8 mouse cellular contexts compared by ENCODE assay signal in genomic region chrX:93831561-93832336, GRCm38 (mm10). TPM values are rescaled to one million over a fixed set of nuclear protein-coding genes. Genes with fewer than 3 reads are reported as not detected.
A peak's percentile ranks its signal among the peaks of the same experiment; 100 is the strongest.
DNase-seq lines count a peak whose midpoint lies in the region; ATAC-seq and TF ChIP-seq lines count a peak whose summit lies in the region.

TSS of gene Pdk3 (minus strand) at chrX:93832201.

- 0 out of 2 replicates have a peak, but pooled peaks cover 1% of the 10 kb centered on the region for H3K4me1 ChIP-seq in cortical plate, adult 2 months (ENCODE audit: control insufficient read depth, insufficient read depth, low read length)

- TF ChIP-seq CTCF in cortical plate, adult 2 months (IDR thresholded peaks at IDR 0.05; ENCODE audit: extremely low read depth, insufficient read depth, low read length): no peak

- peak; percentile 78 for TF ChIP-seq POLR2A in cortical plate, adult 2 months (IDR thresholded peaks at IDR 0.05; ENCODE audit: extremely low read depth, insufficient read depth, low read length)

- peak within 1 kb of the TSS; percentile 80 for H3K27ac ChIP-seq in cortical plate, adult 2 months (ENCODE audit: insufficient read depth, low read length)

- peak within 1 kb of the TSS; percentile 81 for H3K4me3 ChIP-seq in cortical plate, adult 2 months (ENCODE audit: insufficient read depth, low read length)

- peak; percentile 88 for ATAC-seq in activated CD4-positive, CD25-positive, alpha-beta regulatory T cell, adult 4 months
- ATAC-seq in megakaryocyte progenitor cell, adult 5-6 weeks (replicated peaks; ENCODE audit: poor library complexity): peak; percentile 97

- peak; percentile 10 to 39 for DNase-seq in gastrocnemius, adult 8-10 months (ENCODE audit: low spot score in 2 of 2)
- DNase-seq in induced T-regulatory cell, adult 2 months (ENCODE audit: low read depth): peak; percentile 82
- DNase-seq in left cerebral cortex, adult 9 months (ENCODE audit: low spot score in 2 of 2): peak; percentile 79 to 80
- peak; percentile 79 for DNase-seq in right cerebral cortex, postnatal 14 days
- DNase-seq in urinary bladder, postnatal 36 days (ENCODE audit: low spot score in 2 of 2): peak; percentile 60 to 71

RNA-seq across cellular contexts. Expression of gene Pdk3, which starts in this region (rescaled TPM):
- polyA plus RNA-seq in activated CD4-positive, CD25-positive, alpha-beta regulatory T cell, adult 4 months (2017; shearing (Covaris generic)): 10 to 100 TPM; 19.9 to 22.9 TPM
- 23.2 and 25.2 TPM in 2 replicates for polyA plus RNA-seq in cortical plate, adult 2 months (2012; rRNA removed)
- total RNA-seq in gastrocnemius, adult 8-10 months (2022): 1 to 10 TPM in 2 of 4 experiments, under 1 TPM in 2; 0.75 to 1.3 (median 0.97) TPM
- 90.5 and 95.2 TPM in 2 replicates for total RNA-seq in megakaryocyte progenitor cell, adult 5-6 weeks (2015)
- 47.6 and 59.3 TPM in 2 replicates for total RNA-seq in megakaryocyte progenitor cell, adult 5-6 weeks (2017)

Comparison
In these comparisons a context has a peak if more than half of its experiments do, and no peak if none do; other contexts are left out.
1. Peak in every context shown above with its lines: DNase-seq, ATAC-seq, H3K4me3 ChIP-seq and H3K27ac ChIP-seq.
2. RNA of gene Pdk3 (total RNA-seq): 47.6 to 95.2 TPM in megakaryocyte progenitor cell, adult 5-6 weeks; 0.75 to 1.3 TPM in gastrocnemius, adult 8-10 months; every median in the first group is over 10 times any median in the second.
3. DNase-seq: peak in every context shown above with its lines; median percentile 82 in induced T-regulatory cell, adult 2 months; 80 in left cerebral cortex, adult 9 months; 79 in right cerebral cortex, postnatal 14 days; 66 in urinary bladder, postnatal 36 days; 24 in gastrocnemius, adult 8-10 months.